Mouse (Mus musculus): Measurements from ENCODE around the gene Il17rd.

Il17rd gene

DNA sequence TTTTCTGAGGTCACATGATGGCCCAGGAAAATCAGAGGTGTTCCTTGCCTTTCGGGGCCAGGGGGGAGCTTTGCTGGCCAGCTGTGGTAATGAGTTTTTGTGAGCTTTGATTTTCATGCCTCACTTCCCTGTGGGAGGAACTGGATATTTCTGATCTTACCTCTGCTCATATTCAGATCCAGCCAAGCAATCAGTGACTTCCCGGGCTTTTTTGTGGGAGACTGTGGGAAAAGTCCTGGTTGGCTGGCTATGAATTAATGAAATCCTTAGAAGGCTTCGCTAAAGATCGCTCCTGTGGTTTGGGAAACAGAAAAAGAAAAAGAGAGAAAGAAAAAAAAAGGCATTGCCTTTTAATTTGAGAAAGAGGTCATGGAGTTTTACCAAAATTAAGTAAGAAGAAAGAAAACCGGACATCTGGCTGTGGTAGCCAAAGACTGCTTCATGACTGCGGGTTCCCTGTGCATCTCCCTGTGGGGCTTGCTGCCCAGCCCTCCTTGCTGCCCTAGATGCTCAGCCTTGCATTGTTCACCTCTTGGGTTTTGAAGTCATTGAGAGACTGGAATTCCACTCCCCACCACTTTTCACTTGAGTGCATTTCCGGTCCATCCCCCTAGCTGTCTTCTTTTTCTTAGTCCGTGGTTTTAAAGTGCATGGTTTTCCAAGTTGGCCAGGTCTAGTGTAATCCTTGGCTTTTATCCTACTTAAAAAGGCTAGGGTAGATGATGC lies 9.7 kb downstream of the Il17rd start:
- DNase-seq, result no peak

- DNase-seq, result no peak
Observed at GRCm38 (mm10) chr14:27050043-27050442, 11.3 kb downstream of the Il17rd start.

GRCm38 (mm10) chr14:27050560-27051510 lies 12.1 kb downstream of the Il17rd start:
- no peak for DNase-seq

- DNase-seq, result no peak
Observed at GRCm38 (mm10) chr14:27051511-27051895, 12.8 kb downstream of the Il17rd start.

DNA sequence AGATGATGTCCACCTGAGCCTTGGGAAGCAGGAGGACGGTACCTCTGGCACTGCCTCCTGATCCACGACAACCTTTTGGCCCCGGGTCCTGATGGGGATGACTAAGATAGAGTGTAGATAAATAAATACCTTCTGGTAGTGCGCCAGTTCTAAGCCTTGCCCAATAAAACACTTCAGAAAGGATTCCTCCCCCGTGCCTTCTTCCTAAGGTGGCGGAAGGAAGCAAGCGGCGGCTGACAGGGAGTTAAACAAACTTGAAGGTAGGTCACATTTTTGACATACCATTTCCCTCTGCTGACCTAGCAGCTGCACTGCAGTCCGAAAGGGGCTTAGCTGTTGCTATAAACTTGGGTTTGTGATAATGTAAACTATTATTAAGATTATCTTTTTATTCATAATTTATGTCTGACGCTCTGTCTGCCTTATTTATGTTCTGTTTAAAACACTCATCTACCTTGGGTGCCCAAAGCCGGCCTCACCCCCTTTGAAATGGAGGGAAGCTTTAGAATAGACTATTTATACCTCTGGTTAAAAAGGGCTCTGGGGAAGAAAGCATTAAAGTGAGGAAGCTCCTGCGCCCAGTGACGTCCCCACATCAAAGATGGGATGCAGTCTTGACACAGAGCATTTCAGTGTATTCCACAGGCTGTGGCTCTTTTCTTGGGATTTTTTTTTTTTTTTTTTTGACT lies 19.9 kb downstream of the Il17rd start:
- DNase-seq, result no peak

GRCm38 (mm10) chr14:27059224-27059558 lies 20.4 kb downstream of the Il17rd start:
- DNase-seq, result no peak

GRCm38 (mm10) chr14:27063338-27063737 lies 24.6 kb downstream of the Il17rd start:
- DNase-seq, result no peak

GRCm38 (mm10) chr14:27066171-27066929 lies 27.6 kb downstream of the Il17rd start:
- DNase-seq, result no peak

- DNase-seq, result no peak
Observed at GRCm38 (mm10) chr14:27067866-27068271, 29.1 kb downstream of the Il17rd start.

DNA sequence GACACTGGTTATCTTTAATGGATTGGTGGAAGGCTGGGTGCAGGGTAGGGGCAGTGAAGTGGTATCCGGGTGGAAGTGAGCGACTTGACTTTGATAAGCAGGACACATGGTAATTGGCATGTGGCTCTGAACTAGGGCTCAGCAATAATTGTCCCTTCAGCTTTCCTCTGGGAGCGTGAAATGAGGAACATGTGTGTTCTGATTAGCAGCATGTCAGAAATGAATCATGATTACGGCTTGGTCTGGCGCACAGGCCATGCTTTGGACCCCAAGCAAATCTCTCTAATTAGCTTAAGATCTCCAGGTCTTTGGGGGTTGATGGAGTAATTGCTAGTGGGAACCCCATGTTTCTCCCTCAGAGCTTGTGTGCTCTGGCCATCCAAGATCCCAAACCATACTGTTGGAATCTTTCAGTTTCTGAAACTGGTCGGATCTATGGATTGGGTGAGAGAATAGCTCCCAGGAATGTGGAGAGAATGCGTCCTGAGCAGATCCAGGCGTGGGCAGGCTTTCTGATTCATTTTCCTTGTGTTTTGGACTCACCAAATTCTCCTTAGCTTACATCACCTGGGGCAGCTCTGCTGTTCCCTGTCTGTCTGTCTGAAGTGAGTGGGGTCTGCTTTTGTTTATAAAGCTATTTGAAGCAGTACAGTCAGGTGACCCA lies 30.8 kb downstream of the Il17rd start:
- DNase-seq, result no peak

GRCm38 (mm10) chr14:27070128-27070527 lies 31.4 kb downstream of the Il17rd start:
- no peak for DNase-seq

DNA sequence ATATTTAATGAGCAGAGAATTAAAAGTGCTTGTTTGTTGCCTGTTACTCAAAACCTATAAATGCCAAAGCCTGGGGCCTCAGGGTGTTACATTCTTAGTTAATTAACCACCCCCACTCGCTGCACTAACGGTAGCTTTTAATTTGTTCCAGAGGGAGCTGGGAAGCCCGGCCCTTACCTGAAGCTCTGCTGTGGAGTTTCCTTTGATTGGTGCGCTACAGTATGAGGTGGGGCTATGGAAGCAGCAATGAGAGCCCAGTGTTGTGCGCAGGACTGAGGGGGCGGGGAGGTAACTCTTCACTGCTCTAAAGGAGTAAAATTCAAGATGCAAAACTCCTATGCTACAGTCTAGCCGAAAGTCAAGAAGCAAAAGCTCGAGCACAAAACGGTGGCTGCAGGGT lies 32.0 kb downstream of the Il17rd start:
- no peak for DNase-seq

- no peak for DNase-seq
Observed at GRCm38 (mm10) chr14:27071985-27072384, 33.2 kb downstream of the Il17rd start.

- DNase-seq, result no peak
Observed at GRCm38 (mm10) chr14:27075084-27075483, 36.3 kb downstream of the Il17rd start.

- DNase-seq, result no peak
Observed at GRCm38 (mm10) chr14:27075909-27076521, 37.3 kb downstream of the Il17rd start.

GRCm38 (mm10) chr14:27076522-27076920 lies 37.8 kb downstream of the Il17rd start:
- DNase-seq, result no peak

GRCm38 (mm10) chr14:27081536-27082275 lies 43.0 kb downstream of the Il17rd start:
- DNase-seq, result no peak

DNA sequence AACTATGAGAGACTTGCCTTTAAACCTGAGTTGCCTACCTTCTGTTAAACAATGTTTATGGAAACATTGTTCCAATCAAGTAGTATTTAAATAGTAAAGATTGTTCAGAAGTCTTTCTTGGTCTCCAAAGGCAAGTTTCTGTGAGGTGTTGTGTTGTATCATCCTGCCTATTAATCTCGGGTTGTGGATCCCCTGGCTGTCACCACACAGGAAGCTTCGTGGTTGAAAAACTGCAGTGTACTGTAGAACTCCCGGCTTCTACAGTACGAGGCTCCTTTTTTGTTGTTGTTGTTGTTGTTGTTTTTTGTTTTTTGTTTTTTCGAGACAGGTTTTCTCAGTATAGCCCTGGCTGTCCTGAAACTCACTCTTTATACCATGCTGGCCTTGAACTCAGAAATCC lies 46.7 kb downstream of the Il17rd start:
- DNase-seq, result no peak

- no peak for DNase-seq
Observed at GRCm38 (mm10) chr14:27085999-27086398, 47.3 kb downstream of the Il17rd start.

DNA sequence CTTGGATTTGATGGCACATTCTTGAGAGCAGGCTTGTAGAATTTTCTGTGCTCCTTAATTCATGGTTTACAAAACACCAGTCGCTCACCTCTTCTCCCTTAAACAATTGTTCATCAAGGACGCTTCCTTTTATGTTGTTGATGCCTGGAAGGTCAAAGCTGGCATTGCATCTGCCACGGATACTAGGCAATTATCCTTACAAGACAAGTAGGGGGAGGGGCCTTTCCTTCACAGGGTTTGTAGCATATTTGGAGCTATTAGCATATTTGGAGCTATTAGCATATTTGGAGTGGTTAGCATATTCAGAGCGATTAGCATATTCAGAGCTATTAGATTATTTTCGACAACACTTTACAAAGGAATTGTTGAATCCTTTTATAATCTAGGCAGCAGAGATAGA lies 55.5 kb downstream of the Il17rd start:
- no peak for DNase-seq

- no peak for DNase-seq
Observed at GRCm38 (mm10) chr14:27096133-27096532, 57.4 kb downstream of the Il17rd start.

Data from cerebellum, adult 11-12 months (tissue).